Mouse (Mus musculus) megakaryocyte-erythroid progenitor cell, adult 5-6 weeks (primary cell): ENCODE results near the gene Hoxb1. TPM values are rescaled to one million over a fixed set of nuclear protein-coding genes. Genes with fewer than 3 reads are reported as not detected.
A peak's percentile ranks its signal among the peaks of the same experiment; 100 is the strongest.

Experiments
- ATAC-seq: replicated peaks from 2 replicates; pipeline ENCODE4 v1.8.0; 2016; ENCODE audit warnings: mild to moderate bottlenecking, inconsistent platforms; ENCODE audit not compliant: severe bottlenecking, poor library complexity, low FRiP score, low TSS enrichment
- total RNA-seq, 2 experiments: library from RNA; stranded (forward) in 1 of 2; stranded (reverse) in 1 of 2; fragments of 200-1000, 215-1000 nt in 1 of 2; fragments of >200 nt in 1 of 2; fragmentation: Nextera tagmentation in 1 of 2; gene quantifications; 2 replicates each; pipeline ENCODE4 v1.2.3; 2014 to 2017

The Hoxb1 gene
- total RNA-seq, 2 experiments from 2014 or later: not detected

- no peak for ATAC-seq
Observed at GRCm38 (mm10) chr11:96372519-96372918, 7.0 kb downstream of the Hoxb1 start.

GRCm38 (mm10) chr11:96374810-96375209, 9.3 kb downstream of the Hoxb1 start:
- ATAC-seq: no peak

- no peak for ATAC-seq
Observed at GRCm38 (mm10) chr11:96383381-96383780, 17.8 kb downstream of the Hoxb1 start.

- ATAC-seq: no peak
Observed at GRCm38 (mm10) chr11:96387635-96388034, 22.1 kb downstream of the Hoxb1 start.

GRCm38 (mm10) chr11:96396772-96397626, 31.4 kb downstream of the Hoxb1 start:
- ATAC-seq: no peak

GRCm38 (mm10) chr11:96397806-96398335, 32.3 kb downstream of the Hoxb1 start:
- peak; percentile 26; the same call in 1 of the 2 replicates for ATAC-seq

- peak; percentile 78 for ATAC-seq
Observed at GRCm38 (mm10) chr11:96399923-96400322, 34.4 kb downstream of the Hoxb1 start.

GRCm38 (mm10) chr11:96404016-96404604, 38.6 kb downstream of the Hoxb1 start:
- ATAC-seq: no peak

- no peak for ATAC-seq
Observed at GRCm38 (mm10) chr11:96404831-96405230, 39.3 kb downstream of the Hoxb1 start.

GRCm38 (mm10) chr11:96405541-96405940, 40.0 kb downstream of the Hoxb1 start:
- ATAC-seq: no peak

- peak; percentile 85 for ATAC-seq
Observed at GRCm38 (mm10) chr11:96407191-96408072, 41.9 kb downstream of the Hoxb1 start.

- no peak for ATAC-seq
Observed at GRCm38 (mm10) chr11:96408234-96409010, 42.9 kb downstream of the Hoxb1 start.

- ATAC-seq: no peak
Observed at GRCm38 (mm10) chr11:96411019-96411418, 45.5 kb downstream of the Hoxb1 start.

GRCm38 (mm10) chr11:96411934-96412333, 46.4 kb downstream of the Hoxb1 start:
- ATAC-seq: no peak

GRCm38 (mm10) chr11:96412941-96413491, 47.5 kb downstream of the Hoxb1 start:
- no peak for ATAC-seq

GRCm38 (mm10) chr11:96413527-96413926, 48.0 kb downstream of the Hoxb1 start:
- no peak for ATAC-seq

- no peak for ATAC-seq
Observed at GRCm38 (mm10) chr11:96414002-96414401, 48.5 kb downstream of the Hoxb1 start.
